Mouse (Mus musculus) ES-E14 (cell line): Measurements from ENCODE around the gene Fli1. TPM values are rescaled to one million over a fixed set of nuclear protein-coding genes. Genes with fewer than 3 reads are reported as not detected.
A peak's percentile ranks its signal among the peaks of the same experiment; 100 is the strongest.

ENCODE experiments used
- DNase-seq: peaks from one replicate; pipeline ENCODE4 v3.0.0-alpha.2; 2013; ENCODE audit warnings: low read depth, low spot score
- H3K27ac ChIP-seq: 2 replicates; pipeline ENCODE4 v1.5.1; 2012; ENCODE audit warnings: low read depth, mild to moderate bottlenecking, low read length, moderate library complexity, mixed read lengths; ENCODE audit not compliant: poor library complexity, insufficient read depth, severe bottlenecking
- H3K36me3 ChIP-seq: 2 replicates; pipeline ENCODE4 v1.6.1; 2012; ENCODE audit warnings: mild to moderate bottlenecking, low read length, moderate library complexity, mixed read lengths; ENCODE audit not compliant: control insufficient read depth, poor library complexity, insufficient read depth, severe bottlenecking
- H3K4me1 ChIP-seq, 2 experiments: fragments of 150-350 bp in 1 of 2; sonication (generic) in 1 of 2; 2 replicates each; pipeline ENCODE4 v1.6.1; 2012; ENCODE audit warnings: low read length in 2 of 2, mild to moderate bottlenecking in 1 of 2, mixed read lengths in 1 of 2; ENCODE audit not compliant: control insufficient read depth in 2 of 2, insufficient read depth in 2 of 2, poor library complexity in 1 of 2
- H3K4me3 ChIP-seq, 2 experiments: fragments of 150-350 bp in 1 of 2; sonication (generic) in 1 of 2; 2 replicates each; pipeline ENCODE4 v1.5.1; 2012; ENCODE audit warnings: low read length in 2 of 2, low read depth in 1 of 2, mild to moderate bottlenecking in 1 of 2, mixed read lengths in 1 of 2; ENCODE audit not compliant: insufficient read depth in 1 of 2, poor library complexity in 1 of 2, severe bottlenecking in 1 of 2
- H3K9ac ChIP-seq: 2 replicates; pipeline ENCODE4 v1.6.1; 2012; ENCODE audit warnings: low read depth, mild to moderate bottlenecking, low read length, mixed read lengths; ENCODE audit not compliant: poor library complexity, insufficient read depth, severe bottlenecking
- H3K9me3 ChIP-seq: fragments of 150-350 bp; sonication (generic); 2 replicates; pipeline ENCODE4 v1.6.1; 2012; ENCODE audit warnings: low read depth, mild to moderate bottlenecking, low read length; ENCODE audit not compliant: control insufficient read depth, insufficient read depth
- CHD2 ChIP-seq: IDR thresholded peaks from 2 replicates; pipeline ENCODE4 v1.6.1; 2014; ENCODE audit warnings: mild to moderate bottlenecking, low read depth, low read length, inconsistent platforms
- HCFC1 ChIP-seq: IDR thresholded peaks from 2 replicates; pipeline ENCODE4 v1.6.1; 2012; ENCODE audit warnings: low read length, inconsistent platforms, borderline replicate concordance; ENCODE audit not compliant: insufficient read depth
- MAFK ChIP-seq: IDR thresholded peaks from 2 replicates; pipeline ENCODE4 v1.6.1; 2014; ENCODE audit warnings: mild to moderate bottlenecking, low read depth, low read length, inconsistent platforms; ENCODE audit not compliant: insufficient read depth
- ZC3H11A ChIP-seq: IDR thresholded peaks from 2 replicates; pipeline ENCODE4 v1.6.1; 2012; ENCODE audit warnings: low read depth, mild to moderate bottlenecking, inconsistent platforms, low read length, borderline replicate concordance
- ZNF384 ChIP-seq: IDR thresholded peaks from 2 replicates; pipeline ENCODE4 v1.6.1; 2012; ENCODE audit warnings: low read depth, low read length, inconsistent platforms
- in situ Hi-C, 2 experiments: fragments of 600-800 bp; cut with MboI; formaldehyde crosslinking; loops; one replicate each; pipeline ENCODE4 v1.15.1; 2025; ENCODE audit warnings: low sequenced_read_pairs in 2 of 2, inconsistent platforms in 1 of 2; ENCODE audit not compliant: unreplicated experiment in 2 of 2
- total RNA-seq: library from RNA; depleted of rRNA; stranded (reverse); fragments of 300-350 nt; gene quantifications from 2 replicates; pipeline ENCODE4 v1.2.3, GENCODE M21; 2012

Gene Fli1
- total RNA-seq, 1 experiment, result 0.40 TPM

- Histone ChIP-seq H3K9me3 (no peaks in the 10 kb centered on the region), H3K27ac (no peak overlapping the region), H3K4me3 (no peak overlapping the region), H3K9ac (no peak overlapping the region), H3K36me3 (no peaks in the 10 kb centered on the region), H3K4me1 (peaks cover 0 to 3% of the 10 kb centered on the region in 2 experiments; a peak in 2 of 4 replicates)
- in situ Hi-C loops, result no loop called here
- DNase-seq, result peak; percentile 52
- TF ChIP-seq ZC3H11A (no peak), CHD2 (no peak), HCFC1 (no peak), MAFK (no peak), ZNF384 (no peak)
Measured at GRCm38 (mm10) chr9:32450161-32450560, 92.5 kb downstream of the Fli1 start.

- in situ Hi-C loops, result no loop called here
- no peak overlapping the region for H3K4me3 ChIP-seq
- no peak for DNase-seq
- H3K36me3 ChIP-seq, result no peaks in the 10 kb centered on the region
- TF ChIP-seq ZNF384 (no peak), ZC3H11A (no peak), CHD2 (no peak), HCFC1 (no peak), MAFK (no peak)
- H3K27ac ChIP-seq, result no peak overlapping the region
- peaks cover 0 to 3% of the 10 kb centered on the region in 2 experiments; a peak in 2 of 4 replicates for H3K4me1 ChIP-seq
- H3K9me3 ChIP-seq, result no peaks in the 10 kb centered on the region
- no peak overlapping the region for H3K9ac ChIP-seq
Measured at GRCm38 (mm10) chr9:32448766-32449165, 93.9 kb downstream of the Fli1 start.

- H3K27ac ChIP-seq, result no peak overlapping the region
- H3K9ac ChIP-seq, result no peak overlapping the region
- in situ Hi-C loops, result no loop called here
- H3K36me3 ChIP-seq, result no peaks in the 10 kb centered on the region
- peak; percentile 40 for DNase-seq
- H3K9me3 ChIP-seq, result no peaks in the 10 kb centered on the region
- TF ChIP-seq CHD2, result no peak
- no peak for TF ChIP-seq ZC3H11A
- TF ChIP-seq HCFC1, result no peak
- TF ChIP-seq MAFK, result no peak
- peaks cover 0 to 3% of the 10 kb centered on the region in 2 experiments; a peak in 2 of 4 replicates for H3K4me1 ChIP-seq
- H3K4me3 ChIP-seq, result no peak overlapping the region
Measured at GRCm38 (mm10) chr9:32445789-32446188, 96.9 kb downstream of the Fli1 start.

GRCm38 (mm10) chr9:32444453-32445201 lies 98.0 kb downstream of the Fli1 start:
- TF ChIP-seq HCFC1 (no peak), CHD2 (no peak), MAFK (no peak), ZC3H11A (no peak), ZNF384 (no peak)
- Histone ChIP-seq H3K9me3 (no peaks in the 10 kb centered on the region), H3K36me3 (no peaks in the 10 kb centered on the region), H3K4me1 (peaks cover 0 to 2% of the 10 kb centered on the region in 2 experiments; a peak in 2 of 4 replicates), H3K9ac (no peak overlapping the region), H3K27ac (no peak overlapping the region), H3K4me3 (no peak overlapping the region)
- no peak for DNase-seq
- in situ Hi-C loops, result no loop called here

- no peaks in the 10 kb centered on the region for H3K36me3 ChIP-seq
- no peak overlapping the region for H3K4me3 ChIP-seq
- H3K27ac ChIP-seq, result no peak overlapping the region
- H3K4me1 ChIP-seq, result no peaks in the 10 kb centered on the region
- no peak for DNase-seq
- in situ Hi-C loops, result no loop called here
- no peak for TF ChIP-seq MAFK
- TF ChIP-seq CHD2, result no peak
- TF ChIP-seq ZNF384, result no peak
- TF ChIP-seq ZC3H11A, result no peak
- TF ChIP-seq HCFC1, result no peak
- no peaks in the 10 kb centered on the region for H3K9me3 ChIP-seq
- H3K9ac ChIP-seq, result no peak overlapping the region
Measured at GRCm38 (mm10) chr9:32443817-32444216, 98.8 kb downstream of the Fli1 start.
